Mouse (Mus musculus): ENCODE measurements at regions not wholly inside any gene's neighbourhood (a gene's known extent, or its start where the extent isn't known, plus 50 kb on each side); places are given as distances from the start of the nearest gene placed in this dataset.

DNA sequence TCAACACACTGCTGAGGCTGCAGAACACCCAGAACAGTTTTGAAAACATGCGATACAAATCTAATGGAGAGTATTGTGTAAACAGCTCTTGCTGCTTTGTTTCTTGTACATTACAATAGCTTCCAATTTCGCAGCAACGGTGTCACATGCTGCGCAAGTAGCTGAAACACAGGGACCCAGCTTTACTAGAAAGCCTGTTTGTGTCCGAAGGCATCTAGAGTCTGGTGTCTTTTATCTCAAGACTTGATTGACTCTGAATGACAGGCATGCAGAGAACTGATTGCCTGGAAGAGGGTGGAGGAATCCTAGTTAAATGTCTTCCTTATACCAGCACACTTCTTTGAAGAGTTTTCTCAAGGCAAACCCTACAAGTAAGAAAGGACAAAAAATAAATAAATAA, 66.1 kb upstream of the Fgf10 start:
- DNase-seq (ENCODE audit: low spot score), result no peak

DNA sequence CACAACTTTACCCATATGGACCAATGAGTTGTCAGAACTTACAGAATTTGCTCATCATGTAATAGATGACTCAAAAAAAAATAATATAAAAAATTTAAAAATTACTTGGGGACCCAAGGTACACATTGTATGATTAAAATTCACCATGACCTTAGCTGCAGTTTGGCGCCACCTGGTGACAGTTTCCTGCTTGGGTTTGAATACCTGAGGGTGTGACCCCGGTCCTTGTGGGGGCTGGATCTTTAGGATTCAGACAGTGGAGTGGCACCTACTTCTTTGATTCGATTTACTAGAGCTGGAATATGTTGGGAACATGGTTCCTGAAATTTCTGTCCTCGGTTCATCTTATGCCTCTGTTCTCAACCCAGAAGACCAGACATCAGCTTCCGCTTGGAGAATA, 72.7 kb upstream of the Fgf10 start:
- DNase-seq (ENCODE audit: low spot score), result peak; percentile 11

DNA sequence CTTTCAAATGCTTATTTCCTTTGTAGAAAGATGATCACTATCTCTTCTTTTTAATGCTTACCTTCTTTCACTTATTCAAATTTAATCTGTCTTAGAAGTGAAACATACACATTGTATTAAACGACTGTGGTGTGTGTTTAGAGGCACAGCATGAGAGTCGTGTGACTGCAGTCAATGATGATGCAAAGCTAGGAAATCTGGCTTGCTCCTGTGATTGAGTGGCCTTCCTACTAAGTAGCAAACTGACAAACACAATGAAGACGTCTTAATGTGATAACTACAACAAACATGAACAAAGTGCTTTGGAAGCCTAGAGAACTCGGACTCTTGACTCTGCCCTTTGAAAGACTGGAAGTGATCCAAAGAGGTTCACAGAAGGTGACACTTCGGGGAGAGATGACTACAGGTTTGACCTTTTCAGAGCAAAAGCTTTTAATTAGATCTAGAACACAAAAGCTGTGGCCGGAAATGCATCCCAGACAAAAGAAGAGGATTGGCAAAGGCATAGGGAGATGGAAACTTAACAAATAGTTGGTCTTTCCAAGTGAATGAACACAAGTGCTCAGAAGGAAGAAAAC, 73.3 kb upstream of the Fgf10 start:
- DNase-seq (ENCODE audit: low spot score), result no peak

DNA sequence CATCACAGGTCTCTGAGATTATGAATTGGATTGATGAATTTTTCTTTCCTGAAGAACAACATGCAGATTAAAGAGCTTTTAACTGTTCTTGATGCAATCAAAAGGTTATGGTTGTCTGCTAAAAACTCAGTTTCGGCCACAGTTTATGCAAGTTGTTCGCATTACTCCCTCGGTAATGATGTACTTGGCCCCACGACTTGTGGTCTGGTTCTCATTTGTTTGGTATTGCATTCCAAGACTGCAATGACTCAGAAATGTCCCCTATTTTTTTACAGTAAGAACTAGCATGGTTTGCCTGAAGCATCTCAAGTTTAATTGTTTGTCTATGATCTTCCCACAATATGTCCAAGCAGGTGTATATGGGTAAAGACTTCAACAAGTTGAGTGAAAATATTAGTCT, 77.5 kb upstream of the Fgf10 start:
- no peak for DNase-seq (ENCODE audit: low spot score)

DNA sequence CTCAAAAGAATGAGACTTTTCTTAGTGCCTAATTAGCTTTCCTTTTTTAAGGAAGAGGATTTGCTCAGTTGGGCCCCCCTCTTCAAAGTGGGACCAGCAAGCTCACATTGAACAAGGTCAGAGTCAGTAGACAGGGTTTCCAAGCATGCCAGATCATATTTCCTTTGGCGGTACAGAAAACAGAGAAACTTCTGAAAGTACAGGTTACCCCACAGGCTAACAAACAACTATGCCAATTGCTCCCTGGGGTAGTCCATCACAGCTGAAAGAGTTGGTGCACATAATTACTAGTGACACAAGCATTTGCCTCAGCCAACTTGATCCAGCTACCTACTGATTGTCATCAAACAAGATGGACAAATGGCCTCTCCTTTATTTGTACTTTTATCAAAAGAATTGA, 97.0 kb upstream of the Fgf10 start:
- DNase-seq (ENCODE audit: low spot score), result no peak

DNA sequence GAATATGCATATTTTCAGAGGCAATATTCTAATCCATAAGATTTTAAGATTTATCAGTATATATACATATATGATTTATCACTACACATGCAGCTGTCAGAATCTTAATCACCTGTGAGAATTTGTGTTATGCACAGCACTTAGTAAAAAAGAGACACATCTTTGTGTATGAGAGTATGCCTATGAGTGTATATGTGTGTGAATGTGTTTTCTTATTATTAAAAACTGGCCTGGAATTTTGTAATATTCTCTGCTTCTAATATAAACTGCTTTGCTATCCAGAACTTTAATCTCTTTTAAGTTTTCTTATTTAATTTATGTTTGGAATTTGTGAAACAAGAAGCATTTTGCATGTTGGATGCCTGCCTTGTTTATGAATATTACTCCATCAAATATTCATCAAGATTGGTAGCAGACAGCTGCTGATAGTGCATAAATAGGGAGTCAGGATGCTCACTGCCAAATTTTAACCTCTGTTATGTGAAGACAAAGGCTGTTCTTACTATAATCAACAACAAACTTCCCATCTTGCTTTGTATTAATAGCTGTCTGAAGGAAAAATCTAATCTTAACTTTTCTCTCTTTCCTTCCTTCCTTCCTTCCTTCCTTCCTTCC, 104.3 kb upstream of the Fgf10 start:
- DNase-seq (ENCODE audit: low spot score), result no peak

DNA sequence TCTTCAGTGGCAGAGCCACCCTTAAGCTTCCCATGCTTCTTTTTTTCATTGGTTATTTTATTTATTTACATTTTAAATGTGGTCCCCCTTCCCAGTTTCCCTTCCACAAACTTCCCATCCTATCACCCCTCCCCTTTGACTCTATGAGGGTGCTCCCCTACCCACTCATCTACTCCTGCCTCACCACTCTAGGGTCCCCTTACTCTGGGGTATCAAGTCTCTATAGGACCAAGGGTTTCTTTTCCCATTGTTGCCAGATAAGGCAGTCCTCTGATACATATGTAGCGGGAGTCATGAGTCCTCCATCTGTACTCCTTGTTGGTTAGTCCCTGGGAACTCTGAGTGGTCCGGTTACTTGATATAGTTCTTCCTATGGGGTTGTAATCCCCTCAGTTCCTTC, 110.6 kb upstream of the Fgf10 start:
- DNase-seq (ENCODE audit: low spot score), result no peak

DNA sequence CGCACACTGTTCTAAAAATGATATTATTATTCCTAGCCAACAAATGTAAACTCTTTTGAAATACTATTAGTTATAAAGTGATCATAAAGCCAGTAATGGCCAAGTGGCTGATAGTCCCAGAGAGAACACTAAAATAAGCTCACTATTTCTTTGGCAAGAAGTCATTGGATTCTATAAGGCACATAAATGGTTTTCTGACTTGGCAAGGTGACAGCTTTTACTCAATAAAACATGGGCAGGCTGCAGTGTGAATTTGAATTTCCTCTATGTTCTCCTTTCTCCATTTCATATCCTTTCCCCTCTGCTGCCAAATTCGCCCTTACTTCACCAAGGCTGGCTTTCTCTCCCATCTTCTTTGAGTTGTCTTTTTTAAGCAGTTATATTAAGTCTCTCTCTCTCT, 117.6 kb upstream of the Fgf10 start:
- DNase-seq (ENCODE audit: low spot score), result no peak

DNA sequence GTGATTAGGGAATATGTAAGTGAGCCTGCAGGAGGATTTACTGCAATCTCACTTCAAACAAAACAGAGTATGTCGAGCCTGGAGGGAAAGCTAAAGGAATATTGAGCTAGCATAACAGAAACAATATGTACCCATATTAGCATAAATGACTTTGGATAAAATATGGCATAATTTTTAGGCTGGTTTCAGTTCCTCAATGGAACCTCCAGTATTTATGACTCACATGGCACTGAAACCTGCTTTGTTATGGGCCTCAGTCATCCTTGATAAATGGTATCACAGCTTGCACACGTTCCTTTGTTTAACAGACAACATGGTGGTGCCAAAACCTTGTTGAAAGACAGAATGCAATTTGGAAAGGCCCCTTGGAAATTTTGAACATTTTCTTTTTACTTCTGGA, 130.8 kb upstream of the Fgf10 start:
- no peak for DNase-seq (ENCODE audit: low spot score)

DNA sequence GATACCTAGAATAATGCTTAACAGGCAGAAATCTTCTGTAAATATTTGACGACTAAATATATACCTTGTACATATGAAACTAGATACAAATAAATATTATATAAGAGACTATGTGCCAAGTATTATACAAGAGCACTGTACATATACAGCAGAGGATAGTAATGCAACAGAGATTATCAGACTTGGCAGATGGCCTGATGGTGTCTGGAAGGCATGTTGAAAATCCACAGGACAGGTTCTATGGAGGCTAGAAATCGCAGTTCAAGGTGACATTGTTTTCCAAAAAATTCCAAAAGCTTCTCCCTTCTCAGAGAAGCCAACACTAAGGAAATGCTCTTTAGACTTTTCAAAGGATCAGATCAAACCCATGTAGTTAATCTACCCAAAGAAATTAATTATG, 126.9 kb upstream of the Mrps30 start:
- DNase-seq (ENCODE audit: low spot score), result no peak

DNA sequence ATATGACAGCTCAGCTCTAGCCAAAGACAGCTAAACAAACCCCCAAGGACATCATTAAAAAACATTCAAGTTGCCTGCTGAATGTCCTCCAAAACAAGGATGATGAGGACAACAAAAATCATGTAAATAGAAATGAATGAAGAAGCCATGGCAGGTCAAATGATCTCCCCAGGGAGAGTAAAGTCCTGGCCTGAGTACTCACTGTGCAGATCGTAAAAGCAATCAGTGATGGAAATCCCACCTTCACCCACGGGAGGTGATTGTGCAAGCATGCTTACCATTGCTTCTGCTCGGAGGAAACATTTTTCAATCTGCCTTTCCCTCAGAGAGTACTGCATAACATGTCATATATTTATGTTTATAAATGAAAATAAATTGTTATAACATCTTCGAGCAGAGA, 119.1 kb upstream of the Mrps30 start:
- peak; percentile 12 for DNase-seq (ENCODE audit: low spot score)

DNA sequence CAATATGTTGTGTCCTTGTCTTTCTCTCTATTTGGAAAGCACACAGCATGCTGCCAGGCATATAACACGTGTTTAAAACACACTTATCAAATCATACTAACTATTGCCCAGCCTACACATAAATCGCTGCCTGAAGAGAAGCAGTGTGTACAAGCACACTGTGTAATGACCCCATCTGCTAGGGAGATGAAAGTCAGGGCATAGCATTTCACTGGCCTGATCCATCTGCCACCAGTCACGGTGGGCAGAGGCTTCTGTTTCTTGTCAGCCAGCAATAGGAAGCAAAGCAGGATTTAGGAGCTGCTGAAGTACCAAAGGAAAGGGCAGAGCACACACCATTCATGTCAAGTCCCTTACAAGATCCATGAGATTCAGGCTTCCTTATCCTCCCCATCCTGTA, 103.6 kb upstream of the Mrps30 start:
- DNase-seq (ENCODE audit: low spot score), result no peak

DNA sequence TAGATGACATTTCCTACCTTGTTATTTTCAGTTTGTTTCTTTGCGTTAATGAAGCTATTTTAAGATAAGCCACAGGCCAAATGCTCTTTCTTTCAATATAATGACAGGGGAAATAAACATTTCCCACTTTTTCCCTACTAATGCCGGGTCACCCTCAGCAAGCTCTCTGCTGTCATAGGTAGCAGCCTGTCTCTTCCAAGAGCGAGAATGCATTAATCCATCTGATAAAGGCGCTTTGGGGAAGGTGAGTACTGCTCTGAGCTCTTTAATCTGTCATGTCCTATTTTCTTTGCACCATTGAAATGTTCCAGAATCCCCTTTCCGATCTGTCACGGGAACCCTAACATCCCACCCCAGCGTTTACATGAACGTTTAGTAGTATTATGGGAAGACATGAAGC, 96.0 kb upstream of the Mrps30 start:
- no peak for DNase-seq (ENCODE audit: low spot score)

DNA sequence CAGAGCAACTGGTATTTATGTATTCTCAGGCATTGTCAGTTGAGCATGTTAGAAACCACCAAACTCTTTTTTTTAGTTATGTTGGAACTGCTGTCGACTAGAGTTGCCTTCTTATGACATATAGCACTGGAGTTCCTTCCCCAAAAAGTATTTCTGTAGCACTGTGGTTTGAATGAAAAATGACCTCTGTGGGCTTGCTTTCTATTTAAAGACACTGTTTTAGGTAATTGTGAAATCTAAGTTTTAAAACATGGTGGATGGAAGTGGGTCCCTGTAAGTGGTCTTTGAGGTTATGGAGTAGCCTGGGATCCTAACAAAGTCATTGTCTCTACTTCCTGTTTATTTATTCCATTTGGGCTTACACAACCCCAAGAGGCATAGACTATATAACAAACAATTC, 93.2 kb upstream of the Mrps30 start:
- no peak for DNase-seq (ENCODE audit: low spot score)

DNA sequence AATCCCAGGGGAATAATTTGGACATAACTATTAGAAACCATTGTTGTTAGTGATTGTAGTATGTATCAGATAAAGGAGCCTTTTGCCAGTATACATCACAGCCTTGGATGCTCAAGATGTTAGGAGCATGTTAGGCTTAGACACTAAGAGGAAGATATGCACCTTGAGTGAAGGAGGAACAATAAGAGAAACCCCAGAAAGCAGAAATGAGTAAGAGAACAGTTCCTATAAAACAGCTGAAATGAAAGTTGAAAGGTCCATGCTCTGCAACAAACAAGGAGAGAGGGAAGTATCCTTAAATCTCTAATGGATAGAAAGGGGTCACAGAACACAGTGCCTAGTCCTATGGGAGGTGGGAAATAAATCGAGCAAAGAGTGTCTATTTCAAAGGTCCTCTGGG, 91.4 kb upstream of the Mrps30 start:
- DNase-seq (ENCODE audit: low spot score), result no peak

DNA sequence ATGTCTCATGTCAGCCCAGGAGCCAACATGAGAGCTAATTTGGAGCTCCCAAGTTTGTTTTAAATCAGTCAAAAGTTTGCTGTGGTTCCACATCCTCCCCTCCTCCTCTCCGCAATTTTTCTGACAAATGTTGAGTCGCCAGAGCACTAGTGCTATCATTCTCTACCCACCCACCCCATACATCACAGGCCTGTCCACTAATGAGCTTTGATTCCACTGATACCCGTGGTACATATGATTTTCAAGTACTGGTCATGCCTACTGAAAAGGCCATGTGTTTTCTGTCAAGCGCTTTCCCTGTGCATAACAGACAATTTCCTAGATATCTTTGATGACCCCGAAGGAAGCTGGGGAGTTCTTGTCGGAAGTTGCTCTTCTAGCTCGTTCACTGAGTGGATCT, 85.5 kb upstream of the Mrps30 start:
- DNase-seq (ENCODE audit: low spot score), result no peak

DNA sequence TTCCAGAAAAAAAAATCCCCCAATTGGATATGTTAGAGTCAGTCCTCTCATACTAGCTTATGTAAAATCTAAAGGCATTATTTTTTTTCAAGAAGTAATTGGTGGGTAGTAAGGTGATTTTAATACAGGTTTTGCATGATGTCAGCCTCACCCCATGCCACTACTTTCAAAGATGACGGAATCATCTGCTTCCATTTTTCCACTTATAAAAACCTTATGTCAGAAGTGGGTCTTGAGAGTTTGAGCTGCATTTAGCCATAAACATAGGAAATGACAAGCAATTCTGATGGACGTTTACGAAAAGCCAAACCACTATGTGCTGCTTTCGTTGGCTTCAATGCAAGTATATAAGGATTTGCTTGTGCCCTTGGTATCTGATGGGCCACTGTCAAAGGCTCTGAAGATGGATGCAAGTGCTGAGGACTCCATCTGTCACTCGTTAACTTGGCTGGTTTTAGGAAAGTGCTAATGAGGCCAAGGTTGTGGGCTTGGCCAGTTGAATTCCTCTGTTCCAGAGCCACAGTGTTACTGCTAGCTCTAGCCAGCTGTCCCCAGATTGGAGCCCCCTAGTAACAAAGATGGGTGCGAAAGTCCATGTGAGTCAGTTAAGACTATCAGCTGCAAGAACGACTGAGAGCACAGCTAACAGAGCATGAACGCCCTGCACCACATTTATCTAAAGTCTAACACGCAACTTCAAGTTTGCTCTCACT, 72.8 kb upstream of the Mrps30 start:
- no peak for DNase-seq (ENCODE audit: low spot score)

DNA sequence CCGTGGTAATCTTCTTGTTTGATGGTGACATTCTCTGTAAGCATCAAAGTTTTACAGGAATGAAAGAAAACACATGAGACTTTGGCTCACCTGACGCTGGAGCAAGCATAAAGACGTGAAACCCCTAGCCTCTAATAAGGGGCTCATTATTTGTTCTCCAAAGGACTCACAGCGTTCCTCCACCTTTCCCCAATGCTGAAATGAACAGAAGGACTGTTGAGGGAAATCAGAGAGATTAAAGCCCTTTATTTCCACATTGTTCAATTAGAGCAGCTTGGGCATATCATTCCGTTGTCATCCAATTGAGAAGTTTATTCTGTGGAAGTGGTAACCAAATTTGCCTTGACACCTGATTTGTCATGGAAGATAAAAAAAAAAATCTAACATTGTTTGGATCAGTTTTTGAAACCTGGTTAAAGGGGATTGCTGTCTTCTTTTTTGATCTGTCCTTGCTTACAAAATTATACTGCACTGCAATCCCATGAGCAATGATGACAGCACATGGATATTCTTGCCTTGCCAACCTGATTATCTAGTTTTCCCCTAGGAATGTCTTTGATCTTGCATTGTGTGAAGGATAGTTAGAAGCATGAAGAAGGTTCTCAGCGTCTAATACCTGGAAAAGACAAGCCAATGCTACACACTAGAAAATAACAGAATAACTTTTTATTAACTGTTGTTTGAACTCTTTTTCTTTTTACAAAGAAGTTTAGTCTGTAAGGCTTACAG, 62.1 kb upstream of the Mrps30 start:
- DNase-seq (ENCODE audit: low spot score), result no peak

DNA sequence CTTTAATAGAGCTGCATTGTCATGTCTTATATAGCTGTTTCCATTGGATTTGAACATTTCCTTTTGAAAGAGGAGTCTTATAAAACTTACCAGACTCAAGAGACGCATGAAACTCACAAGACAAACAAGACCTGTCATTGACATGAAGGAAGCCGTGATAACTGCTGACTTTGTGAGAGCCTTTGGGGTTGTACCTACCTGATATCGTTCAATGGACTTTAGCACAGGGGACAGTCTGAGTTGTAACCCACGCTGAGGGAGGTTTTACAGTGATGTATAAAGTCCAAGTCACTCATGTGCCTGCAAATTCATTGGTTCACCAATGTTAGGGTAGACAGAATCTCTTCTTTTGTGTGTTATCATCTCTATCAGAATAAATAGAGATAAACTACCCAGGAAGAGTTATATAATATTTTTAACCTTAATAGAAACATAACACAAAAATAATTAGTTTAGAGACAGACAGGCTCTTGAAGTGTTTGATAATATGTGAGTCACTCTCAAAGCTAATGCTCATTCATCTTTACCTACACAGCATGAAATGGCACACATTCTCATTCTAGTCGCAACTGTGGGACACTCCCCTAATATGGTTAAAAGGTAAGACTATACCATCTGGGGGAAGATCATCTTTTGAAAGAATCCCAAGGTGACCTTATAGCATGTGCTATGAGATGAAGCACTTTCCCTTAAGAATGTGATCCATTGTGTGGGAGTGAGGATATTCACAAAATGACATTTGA, 54.4 kb upstream of the Mrps30 start:
- DNase-seq (ENCODE audit: low spot score), result no peak
